Mouse (Mus musculus): ENCODE data around the gene Socs7.

- TF ChIP-seq CTCF (IDR thresholded peaks at IDR 0.05; ENCODE audit: extremely low read depth, insufficient read depth, low read length) = 0 out of 2 replicates have a peak, but pooled peaks have one; percentile 12
- TF ChIP-seq POLR2A (IDR thresholded peaks at IDR 0.05; ENCODE audit: extremely low read depth, insufficient read depth, low read length) = no peak
Observed at GRCm38 (mm10) chr11:97325224-97325623, 37.1 kb upstream of the Socs7 start.

All from cortical plate, adult 2 months (tissue).